Mouse (Mus musculus): Measurements from ENCODE around the gene Prx. TPM values are rescaled to one million over a fixed set of nuclear protein-coding genes. Genes with fewer than 3 reads are reported as not detected.
"Not testable (repeated sequence)": the region's sequence is repeated elsewhere in the genome, so short reads cannot be mapped to it uniquely, and the experiment has no call there.

Gene Prx
- polyA plus RNA-seq, 1 experiment from 2014 or later = 6.2 TPM

- H3K9ac ChIP-seq = no peak overlapping the region
- no peaks in the 10 kb centered on the region for H3K27me3 ChIP-seq
- 4% methylated on average over 13 of the region's 13 CpGs for WGBS
- peaks cover 26% of the 10 kb centered on the region for H3K4me1 ChIP-seq
- no peak for ATAC-seq (ENCODE audit: insufficient number of reproducible peaks, insufficient read depth, low FRiP score, low TSS enrichment)
- peak overlapping the region; percentile 37; the same call in 1 of the 2 replicates for H3K27ac ChIP-seq
- peak overlapping the region; percentile 74 for H3K4me2 ChIP-seq (replicated peaks)
- no peaks in the 10 kb centered on the region for H3K9me3 ChIP-seq
- H3K36me3 ChIP-seq = peaks cover 5% of the 10 kb centered on the region; the same call in 1 of the 2 replicates
- peak overlapping the region; percentile 66 for H3K4me3 ChIP-seq
These were observed 12.9 kb upstream of the Prx start for GRCm38 (mm10) chr7:27486102-27486769.

GRCm38 (mm10) chr7:27486770-27487697 is 12.1 kb upstream of the Prx start, which contains the start of gene Sertad1:
Gene Sertad1, plus strand, starts transcription at chr7:27486910.
- Histone ChIP-seq H3K4me3 (peak within 1 kb of the TSS; percentile 66), H3K9me3 (no peaks in the 10 kb centered on the region), H3K4me1 (peaks cover 18% of the 10 kb centered on the region), H3K4me2 (replicated peaks) (peak within 1 kb of the TSS; percentile 74), H3K36me3 (peaks cover 5% of the 10 kb centered on the region; the same call in 1 of the 2 replicates), H3K9ac (peak within 1 kb of the TSS; percentile 78), H3K27ac (peak within 1 kb of the TSS; percentile 97), H3K27me3 (no peaks in the 10 kb centered on the region)
- peak; percentile 95 for ATAC-seq (ENCODE audit: insufficient number of reproducible peaks, insufficient read depth, low FRiP score, low TSS enrichment)
- WGBS = under 1% methylated on average over 75 of the region's 80 CpGs

DNA sequence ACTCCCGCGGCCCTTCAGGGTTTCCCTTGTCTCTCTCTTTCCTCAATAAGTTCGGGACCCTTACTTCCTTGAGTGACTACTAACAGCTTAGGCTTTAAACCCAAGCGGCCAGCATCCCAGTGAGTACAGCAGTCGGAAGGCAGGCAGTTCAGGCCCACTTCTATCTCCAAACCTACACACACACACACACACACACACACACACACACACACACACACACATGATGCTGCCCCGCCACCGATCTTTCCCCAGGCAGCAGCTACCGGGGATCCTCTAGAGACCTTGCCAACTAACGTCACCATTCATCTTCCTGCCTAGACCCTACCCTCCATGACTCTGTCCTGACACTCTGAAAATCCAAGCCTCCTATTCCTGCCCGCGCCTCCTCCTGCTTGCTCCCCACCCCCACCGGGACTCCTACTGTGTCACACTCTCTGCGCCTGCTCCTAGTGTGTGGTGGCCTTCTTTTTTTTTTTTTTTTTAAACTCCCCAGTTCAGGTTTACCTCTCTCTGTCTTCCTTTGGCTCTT is 11.3 kb upstream of the Prx start:
- peak overlapping the region; percentile 97 for H3K27ac ChIP-seq
- no peak for ATAC-seq (ENCODE audit: insufficient number of reproducible peaks, insufficient read depth, low FRiP score, low TSS enrichment)
- H3K36me3 ChIP-seq = peaks cover 5% of the 10 kb centered on the region; the same call in 1 of the 2 replicates
- no peaks in the 10 kb centered on the region for H3K27me3 ChIP-seq
- no peaks in the 10 kb centered on the region for H3K9me3 ChIP-seq
- H3K9ac ChIP-seq = peak overlapping the region; percentile 78
- under 1% methylated on average over 13 of the region's 13 CpGs for WGBS
- peak overlapping the region; percentile 66 for H3K4me3 ChIP-seq
- peak overlapping the region; percentile 74 for H3K4me2 ChIP-seq (replicated peaks)
- peaks cover 17% of the 10 kb centered on the region for H3K4me1 ChIP-seq

DNA sequence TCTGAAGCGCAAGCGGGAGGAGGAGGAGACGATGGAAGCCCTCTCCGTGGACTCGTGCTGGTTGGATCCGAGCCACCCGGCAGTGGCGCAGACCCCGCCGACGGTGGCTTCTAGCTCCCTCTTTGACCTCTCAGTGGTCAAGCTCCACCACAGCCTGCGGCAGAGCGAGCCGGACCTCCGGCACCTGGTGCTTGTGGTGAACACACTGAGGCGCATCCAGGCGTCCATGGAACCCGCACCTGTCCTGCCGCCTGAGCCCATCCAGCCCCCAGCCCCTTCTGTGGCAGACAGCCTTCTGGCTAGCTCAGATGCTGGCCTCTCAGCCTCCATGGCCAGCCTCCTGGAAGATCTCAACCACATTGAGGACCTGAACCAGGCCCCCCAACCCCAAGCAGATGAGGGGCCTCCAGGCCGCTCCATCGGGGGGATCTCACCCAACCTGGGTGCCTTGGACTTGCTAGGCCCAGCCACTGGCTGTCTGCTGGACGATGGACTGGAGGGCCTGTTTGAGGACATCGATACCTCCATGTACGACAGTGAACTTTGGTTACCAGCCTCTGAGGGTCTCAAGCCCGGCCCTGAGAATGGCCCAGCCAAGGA is 9.8 kb upstream of the Prx start:
- H3K27me3 ChIP-seq = no peaks in the 10 kb centered on the region
- H3K36me3 ChIP-seq = peaks cover 5% of the 10 kb centered on the region; the same call in 1 of the 2 replicates
- 91% methylated on average over 25 of the region's 25 CpGs for WGBS
- H3K9ac ChIP-seq = no peak overlapping the region
- H3K27ac ChIP-seq = no peak overlapping the region
- H3K4me2 ChIP-seq (replicated peaks) = no peak overlapping the region
- no peak overlapping the region for H3K4me3 ChIP-seq
- H3K4me1 ChIP-seq = peaks cover 17% of the 10 kb centered on the region
- no peak for ATAC-seq (ENCODE audit: insufficient number of reproducible peaks, insufficient read depth, low FRiP score, low TSS enrichment)
- no peaks in the 10 kb centered on the region for H3K9me3 ChIP-seq

DNA sequence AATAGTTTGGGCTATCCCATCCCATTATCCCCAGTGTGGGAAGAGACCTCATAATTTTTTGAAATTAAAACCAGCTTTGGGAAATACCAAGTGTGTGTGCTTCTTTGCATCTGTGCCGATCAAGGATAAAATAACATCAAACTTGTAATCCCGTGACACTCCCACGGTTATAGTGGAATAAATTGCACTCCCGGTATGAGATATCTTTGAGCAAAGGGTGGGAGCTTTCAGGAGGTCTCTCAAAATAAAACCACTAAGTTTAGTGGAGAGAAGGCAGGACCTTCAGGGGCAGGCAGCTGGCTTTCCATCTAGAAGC is 8.9 kb upstream of the Prx start:
- ATAC-seq (ENCODE audit: insufficient number of reproducible peaks, insufficient read depth, low FRiP score, low TSS enrichment) = no peak

GRCm38 (mm10) chr7:27490543-27491329 is 8.4 kb upstream of the Prx start:
- peaks cover 5% of the 10 kb centered on the region; the same call in 1 of the 2 replicates for H3K36me3 ChIP-seq
- peak overlapping the region; percentile 36 for H3K4me3 ChIP-seq
- no peaks in the 10 kb centered on the region for H3K27me3 ChIP-seq
- H3K27ac ChIP-seq = peak overlapping the region; percentile 85
- 0 out of 2 replicates have a peak, but pooled peaks have one; percentile 36 for ATAC-seq (ENCODE audit: insufficient number of reproducible peaks, insufficient read depth, low FRiP score, low TSS enrichment)
- H3K4me1 ChIP-seq = peaks cover 17% of the 10 kb centered on the region
- peak overlapping the region; percentile 52 for H3K9ac ChIP-seq
- H3K4me2 ChIP-seq (replicated peaks) = peak overlapping the region; percentile 61
- H3K9me3 ChIP-seq = no peaks in the 10 kb centered on the region
- WGBS = 1% methylated on average over 29 of the region's 33 CpGs

More for the DNA sequence above, 8.9 kb upstream of the Prx start:
- peak overlapping the region; percentile 85 for H3K27ac ChIP-seq
- peak overlapping the region; percentile 36 for H3K4me3 ChIP-seq
- WGBS = 18% methylated on average over 4 of the region's 4 CpGs
- no peaks in the 10 kb centered on the region for H3K9me3 ChIP-seq
- peaks cover 5% of the 10 kb centered on the region; the same call in 1 of the 2 replicates for H3K36me3 ChIP-seq
- H3K4me1 ChIP-seq = peaks cover 17% of the 10 kb centered on the region
- H3K4me2 ChIP-seq (replicated peaks) = peak overlapping the region; percentile 61
- H3K9ac ChIP-seq = peak overlapping the region; percentile 52
- H3K27me3 ChIP-seq = no peaks in the 10 kb centered on the region

- Histone ChIP-seq H3K27me3 (no peaks in the 10 kb centered on the region), H3K9ac (no peak overlapping the region), H3K4me3 (no peak overlapping the region), H3K27ac (no peak overlapping the region), H3K4me1 (peaks cover 17% of the 10 kb centered on the region), H3K4me2 (replicated peaks) (no peak overlapping the region), H3K36me3 (peaks cover 5% of the 10 kb centered on the region; the same call in 1 of the 2 replicates), H3K9me3 (no peaks in the 10 kb centered on the region)
- no peak for ATAC-seq (ENCODE audit: insufficient number of reproducible peaks, insufficient read depth, low FRiP score, low TSS enrichment)
- WGBS = 65% methylated on average over 7 of the region's 7 CpGs
These were observed 7.3 kb upstream of the Prx start for GRCm38 (mm10) chr7:27491856-27492255.

- H3K9ac ChIP-seq = no peak overlapping the region
- no peak overlapping the region for H3K4me3 ChIP-seq
- H3K4me2 ChIP-seq (replicated peaks) = no peak overlapping the region
- H3K4me1 ChIP-seq = peaks cover 15% of the 10 kb centered on the region
- no peak overlapping the region for H3K27ac ChIP-seq
- 80% methylated on average over 3 of the region's 3 CpGs for WGBS
- H3K36me3 ChIP-seq = peaks cover 5% of the 10 kb centered on the region; the same call in 1 of the 2 replicates
- ATAC-seq (ENCODE audit: insufficient number of reproducible peaks, insufficient read depth, low FRiP score, low TSS enrichment) = no peak
- no peaks in the 10 kb centered on the region for H3K27me3 ChIP-seq
- no peaks in the 10 kb centered on the region for H3K9me3 ChIP-seq
These were observed 6.1 kb upstream of the Prx start for GRCm38 (mm10) chr7:27493022-27493421.

GRCm38 (mm10) chr7:27493450-27493849 is 5.7 kb upstream of the Prx start:
- H3K36me3 ChIP-seq = peaks cover 5% of the 10 kb centered on the region; the same call in 1 of the 2 replicates
- H3K4me1 ChIP-seq = peaks cover 10% of the 10 kb centered on the region
- ATAC-seq (ENCODE audit: insufficient number of reproducible peaks, insufficient read depth, low FRiP score, low TSS enrichment) = no peak

GRCm38 (mm10) chr7:27494659-27495367 is 4.3 kb upstream of the Prx start:
- not testable (repeated sequence) for H3K9ac ChIP-seq; H3K27me3 ChIP-seq; H3K36me3 ChIP-seq; H3K4me3 ChIP-seq; ATAC-seq (ENCODE audit: insufficient number of reproducible peaks, insufficient read depth, low FRiP score, low TSS enrichment); H3K27ac ChIP-seq; H3K9me3 ChIP-seq; H3K4me2 ChIP-seq (replicated peaks)
- WGBS = 87% methylated on average over 9 of the region's 9 CpGs
- H3K4me1 ChIP-seq = peaks cover 12% of the 10 kb centered on the region

More at GRCm38 (mm10) chr7:27493450-27493849, 5.7 kb upstream of the Prx start:
- no peaks in the 10 kb centered on the region for H3K27me3 ChIP-seq
- no peaks in the 10 kb centered on the region for H3K9me3 ChIP-seq
- H3K4me3 ChIP-seq = no peak overlapping the region
- H3K4me2 ChIP-seq (replicated peaks) = no peak overlapping the region
- no peak overlapping the region for H3K9ac ChIP-seq
- 72% methylated on average over 5 of the region's 5 CpGs for WGBS
- H3K27ac ChIP-seq = no peak overlapping the region

All from embryonic facial prominence, embryonic 12.5 days (tissue).